Mouse (Mus musculus) ES-E14 (cell line): ENCODE data around the gene Sp1.

Source experiments
- CHD2 ChIP-seq: IDR thresholded peaks from 2 replicates; pipeline ENCODE4 v1.6.1; 2014; ENCODE audit warnings: mild to moderate bottlenecking, low read depth, low read length, inconsistent platforms
- MAFK ChIP-seq: IDR thresholded peaks from 2 replicates; pipeline ENCODE4 v1.6.1; 2014; ENCODE audit warnings: mild to moderate bottlenecking, low read depth, low read length, inconsistent platforms; ENCODE audit not compliant: insufficient read depth
- ZC3H11A ChIP-seq: IDR thresholded peaks from 2 replicates; pipeline ENCODE4 v1.6.1; 2012; ENCODE audit warnings: low read depth, mild to moderate bottlenecking, inconsistent platforms, low read length, borderline replicate concordance

DNA sequence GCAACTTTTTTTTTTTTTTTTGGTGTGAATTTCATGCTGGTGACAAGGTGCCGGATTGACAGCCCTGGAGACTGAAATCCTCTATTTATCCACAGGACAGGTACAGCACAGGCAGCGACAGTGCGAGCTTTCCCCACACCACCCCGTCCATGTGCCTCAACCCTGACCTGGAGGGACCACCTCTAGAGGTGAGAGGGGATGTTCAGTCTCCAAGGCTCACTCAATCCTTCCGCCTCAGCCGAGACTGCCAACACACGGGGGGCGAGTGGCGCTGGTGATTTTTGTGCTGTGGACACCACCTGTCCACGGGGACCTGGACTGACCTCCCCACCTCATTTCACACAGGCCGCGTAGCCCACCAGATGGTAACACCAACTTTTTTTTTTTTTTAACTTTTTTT lies 79.9 kb downstream of the Sp1 start:
- TF ChIP-seq ZC3H11A (no peak), CHD2 (no peak), MAFK (no peak)
